Mouse (Mus musculus): ENCODE measurements around the gene Krtap12-1. TPM values are rescaled to one million over a fixed set of nuclear protein-coding genes. Genes with fewer than 3 reads are reported as not detected.
A peak's percentile ranks its signal among the peaks of the same experiment; 100 is the strongest.
"Not testable (repeated sequence)": the region's sequence is repeated elsewhere in the genome, so short reads cannot be mapped to it uniquely, and the experiment has no call there.

Gene Krtap12-1
- total RNA-seq (2021): not detected

- DNase-seq; intact Hi-C loops (cut with DNase I): not testable (repeated sequence)
Measured at GRCm38 (mm10) chr10:77720299-77720698, at the start of gene Krtap12-1. Gene Krtap12-1, plus strand, starts transcription at chr10:77720599.

DNA sequence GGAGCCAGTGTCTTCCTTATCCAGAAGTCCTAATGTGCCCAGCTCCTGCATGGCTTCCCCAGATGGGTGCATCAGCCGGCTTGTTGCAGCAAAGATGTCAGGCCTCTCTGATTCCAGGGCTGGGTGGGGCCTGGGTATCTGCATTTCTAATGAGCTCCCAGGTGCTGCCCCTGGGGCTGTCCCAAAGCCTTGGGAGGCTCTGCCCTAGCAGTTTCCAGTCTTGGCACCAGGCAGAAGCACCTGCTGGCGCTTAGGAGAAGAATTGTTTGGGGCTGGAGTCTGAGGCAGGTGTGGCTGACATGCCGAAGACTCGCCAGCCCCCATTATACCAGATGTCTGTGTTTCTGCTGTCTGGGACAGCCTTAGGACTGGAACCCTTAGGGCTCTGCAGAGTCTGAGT is 49.7 kb upstream of the Krtap12-1 start:
- no peak for DNase-seq
- intact Hi-C loops (cut with DNase I): no loop called here

DNA sequence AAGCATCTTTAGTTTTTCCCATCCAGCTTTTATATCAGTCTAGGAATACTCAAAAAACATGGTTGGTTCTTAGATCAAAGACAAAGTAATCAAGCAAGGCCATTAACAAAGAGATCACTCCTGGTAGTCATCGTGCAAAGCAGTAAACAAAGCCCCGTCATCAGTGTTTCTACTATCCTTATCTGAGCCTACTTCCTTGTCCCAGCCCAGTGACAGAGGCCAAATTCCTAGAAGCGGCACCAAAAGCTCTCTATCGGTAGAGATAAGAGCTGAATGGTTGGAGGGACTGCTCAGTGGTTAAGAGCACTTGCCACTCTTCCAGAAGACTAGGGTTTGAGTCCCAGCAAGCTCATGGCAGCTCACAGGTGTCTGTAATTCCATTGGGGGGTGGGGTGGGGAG is 48.9 kb upstream of the Krtap12-1 start:
- intact Hi-C loops (cut with DNase I): no loop called here
- no peak for DNase-seq

- intact Hi-C loops (cut with DNase I): no loop called here
- no peak for DNase-seq
Measured at GRCm38 (mm10) chr10:77673765-77674164, 46.6 kb upstream of the Krtap12-1 start.

DNA sequence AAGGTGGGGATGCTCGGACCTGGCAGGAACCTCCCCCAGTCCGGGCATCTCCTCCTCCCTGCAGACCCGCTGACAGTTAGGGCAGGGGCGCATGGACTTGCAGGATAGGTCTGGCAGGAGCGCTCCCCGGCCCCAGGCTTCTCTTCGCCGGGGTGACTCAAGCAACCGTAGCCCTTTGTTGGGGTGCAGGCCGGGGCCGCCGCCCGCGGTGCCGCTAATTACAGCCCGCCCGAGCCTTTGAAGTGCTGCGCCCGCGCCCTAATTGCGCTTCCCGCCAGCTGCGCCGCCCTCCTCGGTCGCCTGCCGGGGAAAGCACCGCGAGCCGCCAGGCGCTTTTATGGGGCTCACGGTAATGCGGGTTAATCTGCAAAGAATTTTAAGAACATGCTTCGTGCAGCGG is 42.8 kb upstream of the Krtap12-1 start:
- intact Hi-C loops (cut with DNase I): no loop called here

GRCm38 (mm10) chr10:77682994-77683393 is 37.4 kb upstream of the Krtap12-1 start:
- DNase-seq: no peak
- intact Hi-C loops (cut with DNase I): no loop called here

More for the DNA sequence above, 42.8 kb upstream of the Krtap12-1 start:
- DNase-seq: no peak

DNA sequence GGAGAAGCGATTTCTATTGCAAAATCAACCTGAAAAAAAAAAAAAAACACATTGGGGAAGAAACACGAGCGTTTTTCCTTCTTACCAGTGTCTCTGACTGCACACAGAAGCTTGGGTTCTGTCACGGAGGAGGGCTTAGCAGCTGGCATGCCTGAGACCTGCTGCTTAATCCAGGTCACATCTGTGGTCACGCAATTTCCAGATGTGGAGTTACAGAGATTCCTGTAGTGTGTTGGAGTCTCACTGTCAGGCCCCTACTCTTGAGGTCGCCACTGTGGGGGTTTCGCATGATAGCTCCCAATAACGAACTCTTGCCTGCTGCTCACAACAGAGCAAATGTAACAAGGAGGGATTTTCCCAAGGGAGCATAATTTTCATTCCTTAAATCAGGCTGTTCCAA is 36.2 kb upstream of the Krtap12-1 start:
- DNase-seq: no peak
- intact Hi-C loops (cut with DNase I): no loop called here

- DNase-seq: no peak
- intact Hi-C loops (cut with DNase I): no loop called here
Measured at GRCm38 (mm10) chr10:77685895-77686664, 34.3 kb upstream of the Krtap12-1 start, which contains the start of gene Tspear. Gene Tspear, plus strand, starts transcription at chr10:77686569.

DNA sequence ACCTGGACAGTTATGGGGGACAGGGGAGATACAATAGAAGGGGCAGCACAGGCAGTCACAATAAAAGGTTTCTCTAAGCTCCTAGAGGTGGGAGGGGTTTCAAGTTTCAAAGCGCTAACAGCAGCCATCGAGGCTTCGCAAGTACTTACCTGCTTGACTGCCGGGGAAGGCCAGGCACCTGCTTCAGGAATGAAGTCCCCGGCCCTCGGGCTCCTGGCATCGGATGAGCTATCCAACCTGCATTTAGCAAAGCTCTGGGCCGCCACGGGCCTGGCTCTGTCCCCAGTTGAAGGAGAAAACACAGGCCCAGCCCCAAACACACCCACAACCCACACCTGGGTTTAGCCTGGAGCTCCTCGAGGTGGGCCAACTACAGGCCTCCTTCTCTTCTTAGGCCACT is 33.4 kb upstream of the Krtap12-1 start:
- intact Hi-C loops (cut with DNase I): no loop called here
- DNase-seq: no peak

GRCm38 (mm10) chr10:77690356-77690807 is 30.0 kb upstream of the Krtap12-1 start, which contains the start of gene Gm19402:
Gene Gm19402, minus strand, starts transcription at chr10:77690757.
- DNase-seq; intact Hi-C loops (cut with DNase I): not testable (repeated sequence)

DNA sequence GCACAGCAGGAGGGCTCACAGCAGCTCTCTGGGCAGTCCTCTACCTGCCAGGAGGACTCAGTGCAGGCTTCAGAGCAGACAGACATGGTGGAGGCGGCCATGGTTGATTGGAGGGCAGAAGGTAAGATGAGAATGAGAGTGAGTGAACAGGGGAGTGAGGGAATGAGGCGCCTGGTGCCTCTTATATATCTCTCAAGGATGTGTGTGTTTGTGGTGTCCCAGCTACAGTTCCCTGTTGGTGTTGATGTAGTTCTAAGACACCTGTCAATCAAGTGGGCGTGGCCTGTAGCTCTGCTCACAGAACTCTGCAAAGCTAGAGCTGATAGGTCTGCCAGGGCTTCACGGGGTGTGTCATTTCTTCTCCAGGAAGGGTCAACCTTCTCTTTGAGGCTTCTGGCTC is 23.3 kb upstream of the Krtap12-1 start, which contains the start of gene Gm9508:
Gene Gm9508 (minus strand): TSS at position 101 of the 400 bp plus-strand sequence.
- no peak for DNase-seq

GRCm38 (mm10) chr10:77706326-77706725 is 14.1 kb upstream of the Krtap12-1 start, which contains the start of gene Gm10272:
Gene Gm10272, plus strand, starts transcription at chr10:77706626.
- no peak for DNase-seq
- intact Hi-C loops (cut with DNase I): no loop called here

More for the DNA sequence above, 23.3 kb upstream of the Krtap12-1 start, which contains the start of gene Gm9508:
- intact Hi-C loops (cut with DNase I): no loop called here

DNA sequence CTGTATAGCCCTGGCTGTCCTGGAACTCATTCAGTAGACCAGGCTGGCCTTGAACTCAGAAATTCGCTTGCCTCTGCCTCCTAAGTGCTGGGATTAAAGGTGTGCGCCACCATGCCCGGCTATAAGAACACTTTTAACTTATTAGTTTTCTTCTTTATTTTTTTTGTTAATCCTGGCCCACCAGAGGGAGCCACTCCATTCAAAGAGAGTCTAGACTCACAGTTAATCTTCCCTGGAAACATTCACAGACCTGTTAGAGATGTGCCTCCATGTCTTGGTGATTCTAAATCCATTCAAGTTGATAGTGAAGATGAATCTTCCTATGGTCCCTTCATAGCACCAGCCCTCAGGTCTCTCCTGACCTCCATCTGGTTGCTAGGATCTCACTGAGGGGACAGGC is 10.6 kb upstream of the Krtap12-1 start:
- no peak for DNase-seq
- intact Hi-C loops (cut with DNase I): loop anchor here (5.0 kb wide), 1 partner anchor 167 kb away; no protein-coding TSS in a partner anchor

DNA sequence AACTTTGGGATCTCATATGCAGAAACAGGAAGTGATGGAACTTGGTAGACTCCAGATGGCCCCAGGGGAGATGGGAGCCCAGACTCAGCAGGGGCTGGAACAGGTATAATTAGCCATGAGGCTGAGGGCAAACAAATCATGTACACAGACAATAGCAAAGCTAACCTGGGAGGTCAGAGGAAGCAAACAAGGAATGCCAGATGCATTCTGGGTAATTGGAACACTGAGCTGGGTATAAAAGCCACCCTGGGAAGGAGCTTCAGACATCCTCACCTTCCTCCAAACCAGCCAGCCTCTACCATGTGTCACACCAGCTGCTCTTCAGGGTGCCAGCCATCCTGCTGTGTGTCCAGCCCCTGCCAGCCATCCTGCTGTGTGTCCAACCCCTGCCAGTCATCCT is 9.2 kb upstream of the Krtap12-1 start, which contains the start of gene Gm10024:
Gene Gm10024 (plus strand): TSS at position 301 of the 400 bp plus-strand sequence.
- intact Hi-C loops (cut with DNase I): loop anchor here (5.0 kb wide), 1 partner anchor 166 kb away; no protein-coding TSS in a partner anchor
- not testable (repeated sequence) for DNase-seq

DNA sequence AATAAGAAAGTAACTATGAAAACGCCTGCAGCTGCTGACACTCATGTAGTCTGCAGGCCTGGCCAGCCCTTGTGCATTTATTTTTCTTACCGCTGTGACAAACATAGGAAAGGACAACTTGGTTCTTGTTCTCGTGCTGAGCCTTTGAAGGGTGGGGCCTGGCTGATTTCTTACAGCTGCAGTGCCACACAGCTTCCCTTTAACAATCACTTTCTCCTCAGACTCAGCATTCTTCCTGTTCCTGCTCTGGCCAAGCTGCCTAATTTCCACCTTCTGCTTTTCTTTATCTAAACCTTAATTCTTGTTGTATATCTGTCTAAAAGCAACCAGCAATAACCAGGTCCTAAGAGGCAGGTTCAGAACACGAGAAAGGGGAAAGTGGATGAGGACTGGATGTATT is 6.7 kb upstream of the Krtap12-1 start:
- intact Hi-C loops (cut with DNase I): loop anchor here (5.0 kb wide), 1 partner anchor 164 kb away; no protein-coding TSS in a partner anchor
- DNase-seq: peak in 1 of 2 experiments; percentile 2

GRCm38 (mm10) chr10:77715507-77715906 is 4.9 kb upstream of the Krtap12-1 start, which contains the start of gene Gm10142:
Gene Gm10142, plus strand, starts transcription at chr10:77715807.
- intact Hi-C loops (cut with DNase I): no loop called here

GRCm38 (mm10) chr10:77724855-77725254 is 4.5 kb downstream of the Krtap12-1 start:
- intact Hi-C loops (cut with DNase I): no loop called here

More at GRCm38 (mm10) chr10:77715507-77715906, 4.9 kb upstream of the Krtap12-1 start, which contains the start of gene Gm10142:
- DNase-seq: no peak

GRCm38 (mm10) chr10:77726186-77726585 is 5.8 kb downstream of the Krtap12-1 start, which contains the start of gene Gm10100:
Gene Gm10100, plus strand, starts transcription at chr10:77726486.
- no peak for DNase-seq
- intact Hi-C loops (cut with DNase I): no loop called here

More at GRCm38 (mm10) chr10:77724855-77725254, 4.5 kb downstream of the Krtap12-1 start:
- no peak for DNase-seq

GRCm38 (mm10) chr10:77728280-77728679 is 7.9 kb downstream of the Krtap12-1 start:
- intact Hi-C loops (cut with DNase I): loop anchor here (2.0 kb wide), 2 partner anchors 87 to 151 kb away; partner anchors contain the start of gene Gm2696
- DNase-seq: no peak

DNA sequence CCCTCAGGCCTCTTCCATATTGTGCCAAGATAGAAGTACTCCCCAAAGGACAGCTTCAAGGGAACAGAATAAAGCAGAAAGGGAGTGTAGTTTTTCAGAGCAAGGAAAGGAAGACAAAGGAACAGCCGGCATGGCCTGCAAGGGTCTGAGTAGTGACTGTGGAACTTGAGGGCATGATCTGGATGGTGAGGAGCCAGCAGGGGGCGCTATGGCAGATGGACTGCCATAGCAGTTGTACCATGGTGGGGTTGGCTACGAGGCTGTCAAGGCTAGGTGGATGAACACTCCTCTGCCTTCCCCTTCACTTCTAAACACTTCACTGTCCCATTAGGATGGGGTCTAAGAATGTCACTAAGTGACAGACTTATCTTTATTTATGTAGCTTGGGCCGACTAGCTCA is 8.8 kb downstream of the Krtap12-1 start:
- no peak for DNase-seq
- intact Hi-C loops (cut with DNase I): loop anchor here (2.0 kb wide), 2 partner anchors 86 to 150 kb away; partner anchors contain the start of gene Gm2696

DNA sequence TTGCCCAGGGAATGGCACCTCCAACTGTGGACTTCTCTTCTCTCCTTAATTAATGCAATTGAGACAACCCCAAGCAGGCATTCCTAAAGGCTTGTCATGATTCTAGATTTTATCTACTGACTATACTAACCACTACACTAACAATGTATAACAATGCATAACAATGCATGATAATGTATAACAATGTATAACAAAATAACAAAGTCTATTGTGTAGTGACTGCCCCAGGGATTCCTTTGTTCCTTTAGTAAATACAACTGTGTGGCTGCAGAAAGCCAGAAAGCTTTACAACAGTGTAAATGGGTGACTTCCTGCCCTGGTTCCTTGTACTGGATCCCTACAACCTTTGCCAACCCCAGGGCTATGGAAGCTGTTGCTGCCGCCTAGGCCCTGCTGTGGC is 15.5 kb downstream of the Krtap12-1 start:
- DNase-seq: no peak
- intact Hi-C loops (cut with DNase I): no loop called here
